Mouse (Mus musculus) CD8-positive naive resting alpha-beta T cell, adult 2 months (primary cell): Measurements from ENCODE around the gene Mcm2.
A peak's percentile ranks its signal among the peaks of the same experiment; 100 is the strongest.

Source experiments
- DNase-seq, 2 experiments: peaks; one replicate each; pipeline ENCODE4 v3.0.0; 2022; ENCODE audit warnings: low read depth in 2 of 2, low spot score in 2 of 2

Mcm2 gene

GRCm38 (mm10) chr6:88854509-88854908 is 44.1 kb downstream of the Mcm2 start:
- DNase-seq = no peak

DNA sequence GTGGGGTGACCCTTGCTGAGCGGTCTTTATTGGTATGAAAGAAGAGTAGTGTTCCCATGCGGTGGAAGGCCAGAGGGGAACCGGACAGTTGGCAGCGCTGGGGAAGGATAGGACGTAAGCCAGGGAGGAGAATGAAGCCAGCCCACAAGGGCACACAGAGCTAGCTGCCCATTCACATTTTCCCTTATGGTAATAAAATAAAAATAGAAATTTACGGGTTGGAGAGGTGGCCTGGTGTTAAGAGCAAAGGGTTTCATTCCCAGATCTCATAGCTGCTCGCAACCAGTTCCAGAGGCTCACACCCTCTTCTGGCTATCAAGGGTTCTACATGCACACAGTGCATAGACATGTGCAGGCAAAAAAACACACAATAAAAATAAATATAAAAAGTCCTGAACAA is 48.5 kb downstream of the Mcm2 start:
- DNase-seq = no peak

GRCm38 (mm10) chr6:88849270-88849669 is 49.3 kb downstream of the Mcm2 start:
- DNase-seq = no peak

DNA sequence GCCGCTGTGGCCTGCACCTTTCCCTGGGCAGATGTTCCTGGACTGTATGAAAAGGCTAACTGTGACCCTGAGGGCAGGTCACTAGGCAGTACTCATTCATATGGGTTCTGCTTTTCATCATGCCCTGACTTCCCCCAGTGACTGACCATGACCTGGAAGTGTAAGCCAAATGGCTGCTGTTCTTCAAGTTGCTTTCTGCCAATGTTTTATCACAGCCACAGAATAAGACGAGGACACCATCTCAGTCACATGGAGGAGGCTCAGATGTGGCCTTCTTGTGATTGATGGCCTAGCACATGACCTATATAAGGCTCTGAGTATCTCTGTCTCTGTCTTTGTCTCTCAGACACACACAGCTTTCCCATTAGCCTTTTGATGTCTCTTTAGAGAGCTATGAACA is 51.0 kb downstream of the Mcm2 start:
- no peak for DNase-seq

DNA sequence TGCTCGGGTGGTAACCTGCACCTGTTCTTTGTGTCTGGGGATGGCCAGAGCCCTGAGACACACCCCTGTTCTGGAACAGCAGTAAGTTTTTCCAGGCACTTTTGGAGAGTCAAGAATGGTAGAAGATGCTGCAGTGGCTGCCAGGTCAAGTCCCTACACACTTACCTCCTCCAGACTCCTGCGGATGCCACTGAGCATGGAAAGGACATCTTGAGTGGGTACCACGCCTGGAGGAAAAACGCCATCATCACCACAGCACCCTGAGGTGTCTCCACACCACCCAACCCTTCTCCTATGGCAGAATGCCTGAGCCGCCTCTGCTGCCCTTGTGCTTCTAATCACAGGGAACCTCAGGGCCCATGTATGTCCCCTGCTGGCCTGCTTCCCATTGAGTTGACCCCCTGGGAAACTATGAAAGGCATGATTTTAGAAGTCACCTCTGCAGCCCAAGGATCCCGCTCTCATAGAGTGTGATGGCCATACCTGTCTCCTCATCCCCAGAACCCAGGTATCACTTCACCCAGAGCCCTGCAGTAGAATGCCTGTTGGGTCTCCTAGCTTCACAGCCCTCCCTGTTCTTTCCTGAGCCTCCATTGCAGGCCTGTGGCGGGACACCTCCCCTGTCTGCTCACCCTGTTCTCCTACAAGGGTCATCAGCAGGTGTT is 53.5 kb downstream of the Mcm2 start:
- no peak for DNase-seq

GRCm38 (mm10) chr6:88843781-88844725 is 54.5 kb downstream of the Mcm2 start:
- no peak for DNase-seq

- no peak for DNase-seq
Observed at GRCm38 (mm10) chr6:88843241-88843640, 55.3 kb downstream of the Mcm2 start.

GRCm38 (mm10) chr6:88842731-88843151 is 55.8 kb downstream of the Mcm2 start:
- DNase-seq = peak in 1 of 2 experiments; percentile 27

DNA sequence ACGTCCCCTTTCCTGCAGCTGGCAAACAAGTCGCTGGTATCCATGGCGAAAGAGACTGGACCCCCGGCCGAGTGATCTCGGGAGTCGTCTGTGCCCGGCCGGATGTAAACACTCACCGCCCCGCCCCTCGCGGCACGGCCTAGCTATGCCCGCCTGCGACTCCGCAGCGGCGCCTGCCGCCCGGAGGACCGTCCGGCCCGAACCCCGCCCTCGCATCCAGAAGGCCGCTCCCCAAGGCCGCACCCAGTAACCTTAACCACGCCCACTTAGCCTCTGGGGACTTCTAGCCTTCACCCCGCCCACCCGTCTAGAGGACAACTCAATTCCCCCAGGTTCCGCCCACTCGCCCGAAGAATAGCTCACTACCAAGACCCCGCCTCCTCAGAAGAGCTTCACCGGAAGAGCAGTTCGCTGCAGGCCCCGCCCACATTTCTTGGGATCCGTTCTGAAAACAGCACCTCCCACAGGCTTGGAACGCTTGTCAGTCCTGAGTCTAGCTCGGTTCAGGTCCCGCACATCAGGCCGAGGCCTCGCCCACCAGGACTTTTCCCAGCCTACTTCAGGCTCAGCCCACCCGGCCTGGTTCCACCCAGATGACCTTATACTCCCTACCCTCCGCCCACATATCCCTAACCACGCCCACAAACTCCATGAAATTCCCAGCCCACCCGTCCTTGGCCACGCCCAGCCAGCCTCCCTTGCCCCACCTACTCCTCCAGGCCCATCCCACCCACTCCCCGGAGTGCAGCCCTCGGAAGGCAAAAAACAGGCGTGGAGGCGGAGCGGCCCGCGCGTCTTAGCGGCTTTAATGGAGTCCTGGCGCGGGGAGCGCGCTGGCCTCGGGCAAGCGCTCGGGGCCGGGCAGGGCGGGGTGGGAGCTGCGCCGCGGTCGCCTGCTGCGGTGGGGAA is 56.5 kb downstream of the Mcm2 start, which contains the start of gene Abtb1:
Abtb1 (minus strand) TSS at position 204 of the 909 bp plus-strand sequence.
- peak; percentile 95 to 97 for DNase-seq

DNA sequence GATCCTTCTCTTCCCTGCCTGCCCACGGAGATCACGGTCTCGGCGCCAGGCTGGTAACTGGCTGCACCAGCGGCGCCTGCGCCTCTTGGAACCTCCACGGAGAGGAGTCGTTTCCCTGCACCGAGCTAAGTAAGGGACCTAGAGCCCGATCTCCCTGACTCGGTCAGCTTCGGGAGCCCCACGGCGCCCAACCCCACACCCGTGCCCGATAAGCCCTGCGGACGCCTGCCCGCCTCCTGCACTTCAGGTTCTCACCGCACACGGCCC is 57.1 kb downstream of the Mcm2 start:
- DNase-seq = no peak

GRCm38 (mm10) chr6:88840791-88841513 is 57.6 kb downstream of the Mcm2 start:
- DNase-seq = no peak

- no peak for DNase-seq
Observed at GRCm38 (mm10) chr6:88840211-88840610, 58.4 kb downstream of the Mcm2 start.

GRCm38 (mm10) chr6:88839135-88839970 is 59.2 kb downstream of the Mcm2 start:
- DNase-seq = no peak

- DNase-seq = no peak
Observed at GRCm38 (mm10) chr6:88838613-88839012, 60.0 kb downstream of the Mcm2 start.

DNA sequence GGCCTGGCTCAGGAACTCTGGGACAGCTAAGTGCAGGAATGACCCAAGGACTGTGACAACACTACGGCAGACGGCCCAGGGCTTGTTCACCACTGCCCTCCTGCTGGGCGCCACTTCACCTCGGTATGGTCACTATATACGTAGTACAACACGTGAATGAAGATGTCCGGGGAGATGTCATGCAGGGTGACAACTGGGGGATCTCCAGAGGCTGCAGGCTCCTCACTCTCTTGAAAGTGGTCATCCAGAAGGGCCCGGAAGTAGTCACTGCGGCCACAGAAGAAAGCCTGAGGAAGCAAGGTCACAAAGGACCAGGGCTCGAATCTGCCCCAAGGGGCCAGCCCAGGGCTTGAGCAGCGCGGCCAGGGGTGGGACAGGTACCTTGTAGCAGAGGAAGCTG is 60.6 kb downstream of the Mcm2 start:
- no peak for DNase-seq

DNA sequence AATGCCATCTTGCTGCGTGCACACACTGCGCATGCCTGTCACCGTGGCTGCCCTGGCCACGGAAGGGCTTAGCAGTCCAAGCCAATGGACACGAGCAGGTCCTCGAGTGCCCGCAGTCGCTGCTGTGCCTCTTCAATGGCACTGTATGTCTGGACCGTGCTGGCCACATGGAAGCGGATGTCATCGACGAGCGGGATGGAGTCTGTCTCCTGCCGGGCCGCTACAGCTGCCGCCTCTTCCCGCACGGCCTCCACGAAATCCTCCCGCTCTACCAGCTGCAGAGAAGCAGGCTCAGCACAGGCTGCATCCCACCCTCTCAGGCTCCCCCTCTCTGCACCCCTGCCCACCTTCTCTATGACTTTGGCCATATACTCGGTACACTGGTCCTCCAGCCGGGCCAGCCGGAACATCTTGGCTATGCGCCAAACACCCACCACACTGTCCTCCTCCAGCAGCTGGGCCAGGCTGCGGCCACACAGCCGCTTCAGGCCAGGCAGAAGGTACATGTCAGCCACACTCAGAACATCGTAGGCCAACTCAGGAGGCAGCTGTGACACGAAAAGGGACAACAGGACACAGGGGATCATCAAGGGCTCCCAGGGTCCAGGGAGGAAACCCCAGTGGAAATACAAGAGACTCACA is 62.3 kb downstream of the Mcm2 start:
- DNase-seq = no peak

GRCm38 (mm10) chr6:88835047-88835446 is 63.5 kb downstream of the Mcm2 start:
- no peak for DNase-seq
